Mouse (Mus musculus) hindbrain, postnatal 0 days (tissue): Measurements from ENCODE around the gene Gadd45g. TPM values are rescaled to one million over a fixed set of nuclear protein-coding genes. Genes with fewer than 3 reads are reported as not detected.

Experiments used
- ATAC-seq: fragments of 200-750 bp; cut with Nextera tagmentation; 2 replicates; pipeline ENCODE4 v1.8.0; 2017; ENCODE audit warnings: mild to moderate bottlenecking, moderate TSS enrichment, moderate library complexity
- DNase-seq: peaks from one replicate; pipeline ENCODE4 v3.0.0-alpha.2; 2015; ENCODE audit warnings: low spot score
- H3K27ac ChIP-seq: fragments of 300-500 bp; sonication (generic); 2 replicates; pipeline ENCODE4 v1.5.1; 2014; ENCODE audit warnings: mild to moderate bottlenecking
- H3K27me3 ChIP-seq: fragments of 300-500 bp; sonication (generic); 2 replicates; pipeline ENCODE4 v1.6.1; 2014; ENCODE audit warnings: low read length, mixed read lengths; ENCODE audit not compliant: insufficient read depth
- H3K36me3 ChIP-seq: fragments of 300-500 bp; sonication (generic); 2 replicates; pipeline ENCODE4 v1.6.1; 2014; ENCODE audit warnings: low read length, mixed read lengths; ENCODE audit not compliant: insufficient read depth
- H3K4me1 ChIP-seq: fragments of 300-500 bp; sonication (generic); 2 replicates; pipeline ENCODE4 v1.6.1; 2014; ENCODE audit warnings: antibody characterized with exemption, low read length, mixed read lengths; ENCODE audit not compliant: insufficient read depth
- H3K4me2 ChIP-seq: fragments of 300-500 bp; sonication (generic); 2 replicates; pipeline ENCODE4 v1.6.1; 2014; ENCODE audit warnings: low read depth, mild to moderate bottlenecking, low read length, moderate library complexity, mixed read lengths
- H3K4me3 ChIP-seq: fragments of 300-500 bp; sonication (generic); 2 replicates; pipeline ENCODE4 v1.5.1; 2014; ENCODE audit warnings: low read length
- H3K9ac ChIP-seq: fragments of 300-500 bp; sonication (generic); replicated peaks from 2 replicates; pipeline ENCODE4 v1.6.1; 2014; ENCODE audit warnings: mild to moderate bottlenecking, low read length, moderate library complexity, mixed read lengths
- H3K9me3 ChIP-seq: fragments of 300-500 bp; sonication (generic); 2 replicates; pipeline ENCODE4 v1.6.1; 2016; ENCODE audit warnings: low read length, mixed read lengths
- CTCF ChIP-seq: IDR thresholded peaks from 2 replicates; pipeline ENCODE4 v1.5.1; 2016; ENCODE audit warnings: antibody characterized with exemption, control low read depth, low read depth
- WGBS: fragments of 180-500 bp; shearing (Covaris S2); extraction: QIAGEN DNeasy Blood & Tissue Kit; methylation state at CpG from one replicate; pipeline ENCODE4 v1.1.7; 2014; 5-methylcytosine and 5-hydroxymethylcytosine counted together
- polyA plus RNA-seq: library from polyadenylated mRNA; unstranded; fragments of >200 nt; fragmentation: Nextera tagmentation; extraction: Ambion mirVana; gene quantifications from 2 replicates; pipeline ENCODE4 v1.2.1, GENCODE M21; 2015
- total RNA-seq: library from RNA; depleted of rRNA; stranded (reverse); fragments of >200 nt; gene quantifications from 2 replicates; pipeline ENCODE4 v1.2.3, GENCODE M21; 2014

Gene Gadd45g
- total and polyA plus RNA-seq, 2 experiments from 2014 or later, result 19.0 to 38.6 TPM

- Histone ChIP-seq H3K9me3 (no peaks in the 10 kb centered on the region), H3K4me2 (no peak overlapping the region), H3K9ac (no peak overlapping the region), H3K36me3 (no peaks in the 10 kb centered on the region), H3K4me3 (no peak overlapping the region), H3K4me1 (no peaks in the 10 kb centered on the region), H3K27ac (no peak overlapping the region), H3K27me3 (no peaks in the 10 kb centered on the region)
- no peak for DNase-seq
- no peak for ATAC-seq
- TF ChIP-seq CTCF, result peak; percentile 12; the same call in 1 of the 2 replicates
- WGBS, result 78% methylated on average over 3 of the region's 3 CpGs
Observed at GRCm38 (mm10) chr13:51882218-51882617, 35.7 kb downstream of the Gadd45g start.

- no peak overlapping the region for H3K9ac ChIP-seq
- no peaks in the 10 kb centered on the region for H3K36me3 ChIP-seq
- H3K4me2 ChIP-seq, result no peak overlapping the region
- no peaks in the 10 kb centered on the region for H3K4me1 ChIP-seq
- no peak for DNase-seq
- H3K4me3 ChIP-seq, result no peak overlapping the region
- no peak for TF ChIP-seq CTCF
- WGBS, result 86% methylated on average over 5 of the region's 5 CpGs
- no peaks in the 10 kb centered on the region for H3K27me3 ChIP-seq
- H3K27ac ChIP-seq, result no peak overlapping the region
- no peak for ATAC-seq
- no peaks in the 10 kb centered on the region for H3K9me3 ChIP-seq
Observed at GRCm38 (mm10) chr13:51884250-51884649, 37.8 kb downstream of the Gadd45g start.

GRCm38 (mm10) chr13:51885594-51885993 is 39.1 kb downstream of the Gadd45g start:
- 93% methylated on average over 10 of the region's 10 CpGs for WGBS
- H3K9me3 ChIP-seq, result no peaks in the 10 kb centered on the region
- H3K36me3 ChIP-seq, result no peaks in the 10 kb centered on the region
- ATAC-seq (no peak), DNase-seq (no peak)
- no peak for TF ChIP-seq CTCF
- no peak overlapping the region for H3K4me3 ChIP-seq
- H3K27ac ChIP-seq, result no peak overlapping the region
- no peaks in the 10 kb centered on the region for H3K27me3 ChIP-seq
- no peaks in the 10 kb centered on the region for H3K4me1 ChIP-seq
- H3K9ac ChIP-seq, result no peak overlapping the region
- no peak overlapping the region for H3K4me2 ChIP-seq

GRCm38 (mm10) chr13:51886085-51886484 is 39.6 kb downstream of the Gadd45g start:
- WGBS, result 82% methylated on average over 6 of the region's 6 CpGs
- TF ChIP-seq CTCF, result no peak
- H3K27ac ChIP-seq, result no peak overlapping the region
- H3K9ac ChIP-seq, result no peak overlapping the region
- no peaks in the 10 kb centered on the region for H3K27me3 ChIP-seq
- no peak overlapping the region for H3K4me3 ChIP-seq
- H3K4me1 ChIP-seq, result no peaks in the 10 kb centered on the region
- no peaks in the 10 kb centered on the region for H3K36me3 ChIP-seq
- H3K9me3 ChIP-seq, result no peaks in the 10 kb centered on the region
- H3K4me2 ChIP-seq, result no peak overlapping the region
- ATAC-seq (no peak), DNase-seq (no peak)

GRCm38 (mm10) chr13:51886723-51887122 is 40.2 kb downstream of the Gadd45g start:
- H3K9ac ChIP-seq, result no peak overlapping the region
- no peaks in the 10 kb centered on the region for H3K36me3 ChIP-seq
- H3K4me3 ChIP-seq, result no peak overlapping the region
- no peaks in the 10 kb centered on the region for H3K27me3 ChIP-seq
- no peaks in the 10 kb centered on the region for H3K9me3 ChIP-seq
- no peak for TF ChIP-seq CTCF
- 75% methylated on average over 10 of the region's 10 CpGs for WGBS
- no peak for DNase-seq
- H3K27ac ChIP-seq, result no peak overlapping the region
- H3K4me2 ChIP-seq, result no peak overlapping the region
- ATAC-seq, result no peak
- H3K4me1 ChIP-seq, result no peaks in the 10 kb centered on the region

- H3K9me3 ChIP-seq, result no peaks in the 10 kb centered on the region
- no peak for ATAC-seq
- no peaks in the 10 kb centered on the region for H3K36me3 ChIP-seq
- no peak overlapping the region for H3K9ac ChIP-seq
- H3K4me2 ChIP-seq, result no peak overlapping the region
- no peak overlapping the region for H3K4me3 ChIP-seq
- no peak overlapping the region for H3K27ac ChIP-seq
- peak; percentile 8 for DNase-seq
- TF ChIP-seq CTCF, result no peak
- H3K4me1 ChIP-seq, result no peaks in the 10 kb centered on the region
- no peaks in the 10 kb centered on the region for H3K27me3 ChIP-seq
- WGBS, result 47% methylated on average over 2 of the region's 2 CpGs
Observed at GRCm38 (mm10) chr13:51888426-51888825, 41.9 kb downstream of the Gadd45g start.

- TF ChIP-seq CTCF, result no peak
- Histone ChIP-seq H3K4me3 (no peak overlapping the region), H3K27me3 (no peaks in the 10 kb centered on the region), H3K4me2 (no peak overlapping the region), H3K9ac (no peak overlapping the region), H3K4me1 (no peaks in the 10 kb centered on the region), H3K36me3 (no peaks in the 10 kb centered on the region), H3K27ac (no peak overlapping the region), H3K9me3 (peaks cover 6% of the 10 kb centered on the region; the same call in 1 of the 2 replicates)
- WGBS, result 95% methylated on average over 6 of the region's 6 CpGs
- no peak for ATAC-seq
- no peak for DNase-seq
Observed at GRCm38 (mm10) chr13:51891825-51892532, 45.5 kb downstream of the Gadd45g start.
